Mouse (Mus musculus): ENCODE measurements around the gene C2cd4d. TPM values are rescaled to one million over a fixed set of nuclear protein-coding genes. Genes with fewer than 3 reads are reported as not detected.

The C2cd4d gene
- polyA plus RNA-seq (2015; fragmentation: Nextera tagmentation; extraction: Ambion mirVana): 2.4 and 3.3 TPM in 2 replicates

- WGBS: 29% methylated on average over 7 of the region's 7 CpGs
- Histone ChIP-seq H3K9ac (peak within 1 kb of the TSS; percentile 75), H3K4me3 (peak within 1 kb of the TSS; percentile 57), H3K27ac (replicated peaks) (no peak within 1 kb of the TSS), H3K9me3 (no peaks in the 10 kb centered on the region), H3K4me1 (replicated peaks) (peaks cover 13% of the 10 kb centered on the region), H3K4me2 (peak within 1 kb of the TSS; percentile 94), H3K27me3 (peaks cover 2% of the 10 kb centered on the region), H3K36me3 (no peaks in the 10 kb centered on the region)
- no peak for ATAC-seq (ENCODE audit: low FRiP score, low read depth)
Measured at GRCm38 (mm10) chr3:94362138-94362537, at the start of gene C2cd4d. Gene C2cd4d, plus strand, starts transcription at chr3:94362438.

- Histone ChIP-seq H3K9ac (no peak overlapping the region), H3K4me2 (no peak overlapping the region), H3K27me3 (no peaks in the 10 kb centered on the region), H3K4me3 (no peak overlapping the region), H3K36me3 (peaks cover 45% of the 10 kb centered on the region), H3K4me1 (replicated peaks) (no peaks in the 10 kb centered on the region), H3K9me3 (no peaks in the 10 kb centered on the region), H3K27ac (replicated peaks) (no peak overlapping the region)
- ATAC-seq (ENCODE audit: low FRiP score, low read depth): no peak
- 63% methylated on average over 3 of the region's 3 CpGs for WGBS
Measured at GRCm38 (mm10) chr3:94328681-94329080, 33.6 kb upstream of the C2cd4d start.

GRCm38 (mm10) chr3:94334442-94334841 is 27.8 kb upstream of the C2cd4d start:
- Histone ChIP-seq H3K4me3 (no peak overlapping the region), H3K27ac (replicated peaks) (no peak overlapping the region), H3K4me1 (replicated peaks) (no peaks in the 10 kb centered on the region), H3K4me2 (no peak overlapping the region), H3K27me3 (no peaks in the 10 kb centered on the region), H3K9ac (no peak overlapping the region), H3K36me3 (peaks cover 23% of the 10 kb centered on the region), H3K9me3 (no peaks in the 10 kb centered on the region)
- whole genome bisulfite sequencing: 92% methylated on average over 4 of the region's 4 CpGs
- no peak for ATAC-seq (ENCODE audit: low FRiP score, low read depth)

GRCm38 (mm10) chr3:94338522-94338921 is 23.7 kb upstream of the C2cd4d start:
- Histone ChIP-seq H3K4me3 (no peak overlapping the region), H3K9me3 (no peaks in the 10 kb centered on the region), H3K9ac (no peak overlapping the region), H3K4me1 (replicated peaks) (no peaks in the 10 kb centered on the region), H3K36me3 (no peaks in the 10 kb centered on the region), H3K27me3 (no peaks in the 10 kb centered on the region), H3K27ac (replicated peaks) (no peak overlapping the region), H3K4me2 (no peak overlapping the region)
- 93% methylated on average over 3 of the region's 3 CpGs for WGBS
- no peak for ATAC-seq (ENCODE audit: low FRiP score, low read depth)

- no peaks in the 10 kb centered on the region for H3K9me3 ChIP-seq
- WGBS: 51% methylated on average over 3 of the region's 3 CpGs
- H3K27me3 ChIP-seq: no peaks in the 10 kb centered on the region
- peak; percentile 38; the same call in 1 of the 2 replicates for ATAC-seq (ENCODE audit: low FRiP score, low read depth)
- H3K9ac ChIP-seq: no peak within 1 kb of the TSS
- H3K4me2 ChIP-seq: no peak within 1 kb of the TSS
- H3K4me1 ChIP-seq (replicated peaks): no peaks in the 10 kb centered on the region
- H3K4me3 ChIP-seq: no peak within 1 kb of the TSS
- no peak within 1 kb of the TSS for H3K27ac ChIP-seq (replicated peaks)
- H3K36me3 ChIP-seq: no peaks in the 10 kb centered on the region
Measured at GRCm38 (mm10) chr3:94341959-94342422, 20.2 kb upstream of the C2cd4d start, which contains the start of gene Them5. Gene Them5, plus strand, starts transcription at chr3:94342099.

GRCm38 (mm10) chr3:94342552-94342951 is 19.7 kb upstream of the C2cd4d start:
- H3K27ac ChIP-seq (replicated peaks): no peak overlapping the region
- H3K4me3 ChIP-seq: no peak overlapping the region
- H3K9ac ChIP-seq: no peak overlapping the region
- 61% methylated on average over 1 of the region's 1 CpGs for WGBS
- peak; percentile 59; the same call in 1 of the 2 replicates for ATAC-seq (ENCODE audit: low FRiP score, low read depth)
- H3K4me2 ChIP-seq: no peak overlapping the region
- no peaks in the 10 kb centered on the region for H3K9me3 ChIP-seq
- H3K4me1 ChIP-seq (replicated peaks): no peaks in the 10 kb centered on the region
- H3K36me3 ChIP-seq: no peaks in the 10 kb centered on the region
- no peaks in the 10 kb centered on the region for H3K27me3 ChIP-seq

GRCm38 (mm10) chr3:94344182-94344581 is 18.1 kb upstream of the C2cd4d start:
- no peak for ATAC-seq (ENCODE audit: low FRiP score, low read depth)
- 96% methylated on average over 2 of the region's 2 CpGs for WGBS

GRCm38 (mm10) chr3:94344897-94345296 is 17.3 kb upstream of the C2cd4d start:
- WGBS: 70% methylated on average over 3 of the region's 3 CpGs

More at GRCm38 (mm10) chr3:94344182-94344581, 18.1 kb upstream of the C2cd4d start:
- Histone ChIP-seq H3K27ac (replicated peaks) (no peak overlapping the region), H3K9ac (no peak overlapping the region), H3K27me3 (no peaks in the 10 kb centered on the region), H3K9me3 (no peaks in the 10 kb centered on the region), H3K4me1 (replicated peaks) (no peaks in the 10 kb centered on the region), H3K4me3 (no peak overlapping the region), H3K4me2 (no peak overlapping the region), H3K36me3 (no peaks in the 10 kb centered on the region)

GRCm38 (mm10) chr3:94348146-94348545 is 14.1 kb upstream of the C2cd4d start:
- Histone ChIP-seq H3K9ac (no peak overlapping the region), H3K9me3 (no peaks in the 10 kb centered on the region), H3K36me3 (no peaks in the 10 kb centered on the region), H3K4me1 (replicated peaks) (no peaks in the 10 kb centered on the region), H3K27me3 (no peaks in the 10 kb centered on the region), H3K27ac (replicated peaks) (no peak overlapping the region), H3K4me3 (no peak overlapping the region), H3K4me2 (no peak overlapping the region)
- 77% methylated on average over 2 of the region's 2 CpGs for WGBS
- no peak for ATAC-seq (ENCODE audit: low FRiP score, low read depth)

More at GRCm38 (mm10) chr3:94344897-94345296, 17.3 kb upstream of the C2cd4d start:
- H3K27ac ChIP-seq (replicated peaks): no peak overlapping the region
- no peak overlapping the region for H3K4me2 ChIP-seq
- H3K9ac ChIP-seq: no peak overlapping the region
- no peaks in the 10 kb centered on the region for H3K36me3 ChIP-seq
- ATAC-seq (ENCODE audit: low FRiP score, low read depth): no peak
- H3K4me3 ChIP-seq: no peak overlapping the region
- H3K4me1 ChIP-seq (replicated peaks): no peaks in the 10 kb centered on the region
- H3K9me3 ChIP-seq: no peaks in the 10 kb centered on the region
- no peaks in the 10 kb centered on the region for H3K27me3 ChIP-seq

GRCm38 (mm10) chr3:94360812-94361211 is 1.4 kb upstream of the C2cd4d start:
- ATAC-seq (ENCODE audit: low FRiP score, low read depth): no peak
- H3K36me3 ChIP-seq: no peaks in the 10 kb centered on the region
- H3K4me2 ChIP-seq: no peak overlapping the region
- H3K27ac ChIP-seq (replicated peaks): no peak overlapping the region
- H3K27me3 ChIP-seq: peaks cover 2% of the 10 kb centered on the region
- no peaks in the 10 kb centered on the region for H3K9me3 ChIP-seq
- H3K4me3 ChIP-seq: no peak overlapping the region
- peaks cover 13% of the 10 kb centered on the region for H3K4me1 ChIP-seq (replicated peaks)
- 3% methylated on average over 1 of the region's 1 CpGs for WGBS
- no peak overlapping the region for H3K9ac ChIP-seq

GRCm38 (mm10) chr3:94363291-94364153 is 1.3 kb downstream of the C2cd4d start:
- WGBS: 5% methylated on average over 97 of the region's 97 CpGs

GRCm38 (mm10) chr3:94364154-94364526 is 1.9 kb downstream of the C2cd4d start:
- H3K27ac ChIP-seq (replicated peaks): peak overlapping the region; percentile 43
- peaks cover 13% of the 10 kb centered on the region for H3K4me1 ChIP-seq (replicated peaks)
- no peaks in the 10 kb centered on the region for H3K36me3 ChIP-seq
- H3K4me2 ChIP-seq: peak overlapping the region; percentile 94
- H3K9me3 ChIP-seq: no peaks in the 10 kb centered on the region
- ATAC-seq (ENCODE audit: low FRiP score, low read depth): peak; percentile 72
- H3K4me3 ChIP-seq: peak overlapping the region; percentile 57
- H3K9ac ChIP-seq: peak overlapping the region; percentile 75
- peaks cover 2% of the 10 kb centered on the region for H3K27me3 ChIP-seq
- WGBS: 4% methylated on average over 23 of the region's 23 CpGs

More at GRCm38 (mm10) chr3:94363291-94364153, 1.3 kb downstream of the C2cd4d start:
- H3K4me2 ChIP-seq: peak overlapping the region; percentile 94
- H3K36me3 ChIP-seq: no peaks in the 10 kb centered on the region
- peaks cover 13% of the 10 kb centered on the region for H3K4me1 ChIP-seq (replicated peaks)
- H3K9ac ChIP-seq: peak overlapping the region; percentile 75
- H3K4me3 ChIP-seq: peak overlapping the region; percentile 57
- peak overlapping the region; percentile 43 for H3K27ac ChIP-seq (replicated peaks)
- ATAC-seq (ENCODE audit: low FRiP score, low read depth): peak; percentile 59
- peaks cover 2% of the 10 kb centered on the region for H3K27me3 ChIP-seq
- H3K9me3 ChIP-seq: no peaks in the 10 kb centered on the region

Measured in hindbrain, embryonic 15.5 days (tissue).